10 mouse cellular contexts compared by ENCODE assay signal in the genomic region with DNA sequence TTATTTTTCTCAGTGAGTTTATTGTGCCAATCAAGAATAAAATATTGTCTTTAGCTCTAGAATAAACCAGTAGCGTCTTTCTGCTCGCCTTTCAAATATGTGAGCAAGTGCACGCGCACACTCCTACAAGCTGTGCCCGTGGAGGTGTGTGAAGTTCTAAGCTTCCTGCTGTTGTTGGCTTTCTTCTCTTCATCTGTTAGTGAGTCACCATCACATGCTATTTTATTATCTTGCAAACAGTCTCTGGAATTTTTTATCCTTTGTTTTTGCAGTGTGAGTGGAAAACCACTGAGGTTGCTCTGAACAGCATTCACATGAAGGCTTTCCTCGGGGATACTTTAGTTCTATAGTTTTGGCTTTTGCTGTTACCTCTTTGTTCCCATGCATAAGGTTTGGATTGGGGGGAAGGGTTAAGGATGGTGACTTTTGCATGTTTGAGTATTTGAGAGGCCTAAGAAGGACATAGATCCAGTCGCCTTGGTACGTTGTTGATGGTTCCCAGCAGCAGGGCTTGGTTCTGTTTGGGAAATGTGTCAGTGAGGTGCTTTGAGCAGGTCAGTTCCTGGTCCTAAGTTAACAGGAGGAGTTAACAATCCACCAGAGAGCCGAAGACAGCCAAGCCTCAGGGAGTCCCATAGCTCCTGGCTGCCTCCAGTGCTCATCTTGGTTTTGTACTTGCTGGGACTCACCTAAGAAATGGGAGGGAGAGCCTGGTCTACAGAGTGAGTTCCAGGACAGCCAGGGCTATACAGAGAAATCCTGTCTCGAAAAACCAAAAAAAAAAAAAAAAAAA.
DNase-seq lines count a peak whose midpoint lies in the region; ATAC-seq lines count a peak whose summit lies in the region.
"Had no signal": no experiment of that assay in that cellular context is flagged by ENCODE, and none has a peak within 500 bp of the region (broad histone marks: within the 10 kb centered on the region; RNA-seq: fewer than 3 reads in every experiment).

No protein-coding gene starts in this region.

- no peaks in the 10 kb centered on the region for H3K9me3 ChIP-seq in heart, embryonic 11.5 days (replicated peaks; ENCODE audit: control insufficient read depth, low read length)
- H3K9me3 ChIP-seq in midbrain, embryonic 13.5 days, result no peaks in the 10 kb centered on the region
- no peaks in the 10 kb centered on the region for H3K9me3 ChIP-seq in midbrain, embryonic 10.5 days (replicated peaks)
- H3K9me3 ChIP-seq in hindbrain, embryonic 16.5 days (ENCODE audit: control insufficient read depth, low read length), result no peaks in the 10 kb centered on the region
- no peaks in the 10 kb centered on the region for H3K9me3 ChIP-seq in stomach, embryonic 14.5 days (ENCODE audit: control insufficient read depth, low read depth, low read length)
- H3K9me3 ChIP-seq in forebrain, embryonic 16.5 days (ENCODE audit: control insufficient read depth, low read length), result no peaks in the 10 kb centered on the region
- H3K9me3 ChIP-seq: megakaryocyte, embryonic 14.5 days had no signal

- ATAC-seq in heart, embryonic 11.5 days (replicated peaks; ENCODE audit: insufficient number of reproducible peaks, low FRiP score, low TSS enrichment), result no peak
- no peak for ATAC-seq in midbrain, embryonic 13.5 days
- ATAC-seq in hindbrain, embryonic 16.5 days, result no peak
- ATAC-seq in stomach, embryonic 14.5 days (ENCODE audit: insufficient number of reproducible peaks, insufficient read depth, low FRiP score, low read depth), result no peak
- no peak for ATAC-seq in forebrain, embryonic 16.5 days

- H3K4me1 ChIP-seq in heart, embryonic 11.5 days (ENCODE audit: control insufficient read depth, insufficient read depth, low read length), result peaks cover 45% of the 10 kb centered on the region
- peaks cover 50% of the 10 kb centered on the region for H3K4me1 ChIP-seq in midbrain, embryonic 13.5 days (replicated peaks)
- peaks cover 31% of the 10 kb centered on the region for H3K4me1 ChIP-seq in midbrain, embryonic 10.5 days
- H3K4me1 ChIP-seq in hindbrain, embryonic 16.5 days (ENCODE audit: control insufficient read depth, insufficient read depth, low read depth, low read length), result peaks cover 34% of the 10 kb centered on the region
- peaks cover 51% of the 10 kb centered on the region for H3K4me1 ChIP-seq in stomach, embryonic 14.5 days (ENCODE audit: control insufficient read depth, insufficient read depth, low read length)
- H3K4me1 ChIP-seq in forebrain, embryonic 16.5 days (replicated peaks; ENCODE audit: control insufficient read depth, insufficient read depth, low read length), result peaks cover 22% of the 10 kb centered on the region

- H3K27me3 ChIP-seq in heart, embryonic 11.5 days (ENCODE audit: control insufficient read depth, insufficient read depth, low read length), result no peaks in the 10 kb centered on the region
- H3K27me3 ChIP-seq in midbrain, embryonic 13.5 days, result no peaks in the 10 kb centered on the region
- H3K27me3 ChIP-seq in midbrain, embryonic 10.5 days (ENCODE audit: low read depth, poor library complexity, severe bottlenecking), result no peaks in the 10 kb centered on the region
- no peaks in the 10 kb centered on the region for H3K27me3 ChIP-seq in hindbrain, embryonic 16.5 days (replicated peaks; ENCODE audit: control insufficient read depth, insufficient read depth, low read length)
- H3K27me3 ChIP-seq in stomach, embryonic 14.5 days (ENCODE audit: control insufficient read depth, insufficient read depth, low read length), result no peaks in the 10 kb centered on the region
- H3K27me3 ChIP-seq in forebrain, embryonic 16.5 days (replicated peaks; ENCODE audit: control insufficient read depth, insufficient read depth, low read length), result no peaks in the 10 kb centered on the region
- H3K27me3 ChIP-seq: megakaryocyte, embryonic 14.5 days had no signal

- no peak overlapping the region for H3K9ac ChIP-seq in heart, embryonic 11.5 days (ENCODE audit: low read depth, low read length)
- H3K9ac ChIP-seq in midbrain, embryonic 13.5 days (replicated peaks), result no peak overlapping the region
- H3K9ac ChIP-seq in hindbrain, embryonic 16.5 days (ENCODE audit: low read depth, low read length), result no peak overlapping the region
- no peak overlapping the region for H3K9ac ChIP-seq in stomach, embryonic 14.5 days (replicated peaks; ENCODE audit: low read depth, low read length)
- no peak overlapping the region for H3K9ac ChIP-seq in forebrain, embryonic 16.5 days (replicated peaks; ENCODE audit: low read depth, low read length)

- DNase-seq in heart, postnatal 36 days, result no peak
- DNase-seq in midbrain, embryonic 10.5 days (ENCODE audit: low spot score), result no peak
- no peak for DNase-seq in adrenal gland, postnatal 14 days
- DNase-seq: cerebellum, adult 9-10 months had no signal

- intact Hi-C loops in heart, postnatal 36 days (cut with DNase I), result no loop called here

- no peak overlapping the region for H3K4me2 ChIP-seq in heart, embryonic 11.5 days
- no peak overlapping the region for H3K4me2 ChIP-seq in midbrain, embryonic 13.5 days (replicated peaks)
- H3K4me2 ChIP-seq in hindbrain, embryonic 16.5 days (ENCODE audit: low read length), result no peak overlapping the region
- H3K4me2 ChIP-seq in stomach, embryonic 14.5 days (replicated peaks; ENCODE audit: low read depth, low read length), result no peak overlapping the region
- H3K4me2 ChIP-seq in forebrain, embryonic 16.5 days (ENCODE audit: low read length), result no peak overlapping the region

- 68% methylated on average over 10 of the region's 10 CpGs for WGBS in heart, embryonic 11.5 days (ENCODE audit: insufficient replicate concordance)
- 77% methylated on average over 10 of the region's 10 CpGs for WGBS in midbrain, embryonic 13.5 days
- WGBS in midbrain, embryonic 10.5 days, result 84% methylated on average over 10 of the region's 10 CpGs
- WGBS in hindbrain, embryonic 16.5 days, result 66% methylated on average over 10 of the region's 10 CpGs
- WGBS in stomach, embryonic 14.5 days, result 51% methylated on average over 10 of the region's 10 CpGs
- 73% methylated on average over 10 of the region's 10 CpGs for WGBS in forebrain, embryonic 16.5 days

- H3K27ac ChIP-seq in heart, embryonic 11.5 days (ENCODE audit: low read depth, low read length), result 0 out of 2 replicates have a peak overlapping the region, but pooled peaks have one; percentile 35
- peak overlapping the region; percentile 33; the same call in 1 of the 2 replicates for H3K27ac ChIP-seq in midbrain, embryonic 13.5 days
- no peak overlapping the region for H3K27ac ChIP-seq in midbrain, embryonic 10.5 days (replicated peaks)
- peak overlapping the region; percentile 61 for H3K27ac ChIP-seq in hindbrain, embryonic 16.5 days (ENCODE audit: low read depth, low read length)
- H3K27ac ChIP-seq in stomach, embryonic 14.5 days (ENCODE audit: low read length), result peak overlapping the region; percentile 83; the same call in 1 of the 2 replicates
- no peak overlapping the region; the same call in 1 of the 2 replicates for H3K27ac ChIP-seq in forebrain, embryonic 16.5 days (ENCODE audit: low read length)

- no peaks in the 10 kb centered on the region for H3K36me3 ChIP-seq in heart, embryonic 11.5 days (ENCODE audit: control insufficient read depth, insufficient read depth, low read length)
- H3K36me3 ChIP-seq in midbrain, embryonic 13.5 days, result no peaks in the 10 kb centered on the region
- H3K36me3 ChIP-seq in midbrain, embryonic 10.5 days, result peaks cover 20% of the 10 kb centered on the region
- no peaks in the 10 kb centered on the region for H3K36me3 ChIP-seq in hindbrain, embryonic 16.5 days (ENCODE audit: control insufficient read depth, insufficient read depth, low read length)
- H3K36me3 ChIP-seq in stomach, embryonic 14.5 days (ENCODE audit: control insufficient read depth, insufficient read depth, low read length), result no peaks in the 10 kb centered on the region
- no peaks in the 10 kb centered on the region for H3K36me3 ChIP-seq in forebrain, embryonic 16.5 days (ENCODE audit: control insufficient read depth, insufficient read depth)

- no peak overlapping the region for H3K4me3 ChIP-seq in heart, embryonic 11.5 days (ENCODE audit: low read depth, low read length)
- no peak overlapping the region for H3K4me3 ChIP-seq in midbrain, embryonic 13.5 days (replicated peaks)
- no peak overlapping the region for H3K4me3 ChIP-seq in midbrain, embryonic 10.5 days
- H3K4me3 ChIP-seq in hindbrain, embryonic 16.5 days (ENCODE audit: low read length), result no peak overlapping the region
- no peak overlapping the region for H3K4me3 ChIP-seq in stomach, embryonic 14.5 days (ENCODE audit: low read depth, low read length)
- H3K4me3 ChIP-seq in forebrain, embryonic 16.5 days (replicated peaks; ENCODE audit: low read length), result no peak overlapping the region
- H3K4me3 ChIP-seq: megakaryocyte, embryonic 14.5 days had no signal

Comparison
In these comparisons a context has a peak if more than half of its experiments do, and no peak if none do; other contexts are left out.
1. H3K27ac ChIP-seq: peak in heart, embryonic 11.5 days (single experiment), midbrain, embryonic 13.5 days (single experiment), hindbrain, embryonic 16.5 days (single experiment) and stomach, embryonic 14.5 days (single experiment); none in midbrain, embryonic 10.5 days (single experiment) and forebrain, embryonic 16.5 days (single experiment).